Mouse (Mus musculus) monocyte, adult 2 months (primary cell): ENCODE results near the gene Rab3a.

ENCODE experiments used
- DNase-seq, 2 experiments: peaks; one replicate each; pipeline ENCODE4 v3.0.0; 2022; ENCODE audit warnings: low spot score in 2 of 2, low read depth in 1 of 2

Gene Rab3a

GRCm38 (mm10) chr8:70758308-70758615 is 3.8 kb downstream of the Rab3a start:
- no peak for DNase-seq

- no peak for DNase-seq
Measured at GRCm38 (mm10) chr8:70758616-70759561, 4.4 kb downstream of the Rab3a start.

GRCm38 (mm10) chr8:70760350-70760749 is 5.9 kb downstream of the Rab3a start:
- DNase-seq, result no peak

GRCm38 (mm10) chr8:70760775-70761406 is 6.4 kb downstream of the Rab3a start, which contains the start of gene Mpv17l2:
TSS of gene Mpv17l2 (minus strand) at chr8:70760946.
- DNase-seq, result peak; percentile 88 to 95

- no peak for DNase-seq
Measured at GRCm38 (mm10) chr8:70762118-70762517, 7.6 kb downstream of the Rab3a start.

- DNase-seq, result peak in 1 of 2 experiments; percentile 63
Measured at GRCm38 (mm10) chr8:70763354-70763753, 8.9 kb downstream of the Rab3a start.

- DNase-seq, result no peak
Measured at GRCm38 (mm10) chr8:70764026-70764425, 9.5 kb downstream of the Rab3a start.

- DNase-seq, result no peak
Measured at GRCm38 (mm10) chr8:70764676-70765075, 10.2 kb downstream of the Rab3a start.

GRCm38 (mm10) chr8:70765329-70765728 is 10.8 kb downstream of the Rab3a start:
- no peak for DNase-seq

GRCm38 (mm10) chr8:70765838-70766570 is 11.5 kb downstream of the Rab3a start:
- DNase-seq, result peak in 1 of 2 experiments; percentile 51

- peak in 1 of 2 experiments; percentile 67 for DNase-seq
Measured at GRCm38 (mm10) chr8:70766571-70767440, 12.3 kb downstream of the Rab3a start.

GRCm38 (mm10) chr8:70767503-70767902 is 13.0 kb downstream of the Rab3a start:
- no peak for DNase-seq

- DNase-seq, result peak; percentile 68 to 87
Measured at GRCm38 (mm10) chr8:70768231-70768776, 13.8 kb downstream of the Rab3a start.

- DNase-seq, result peak in 1 of 2 experiments; percentile 61
Measured at GRCm38 (mm10) chr8:70768956-70769355, 14.5 kb downstream of the Rab3a start.

- DNase-seq, result peak; percentile 91
Measured at GRCm38 (mm10) chr8:70769359-70769758, 14.9 kb downstream of the Rab3a start.

GRCm38 (mm10) chr8:70769858-70770257 is 15.4 kb downstream of the Rab3a start:
- no peak for DNase-seq

GRCm38 (mm10) chr8:70770748-70771147 is 16.3 kb downstream of the Rab3a start:
- DNase-seq, result no peak

- no peak for DNase-seq
Measured at GRCm38 (mm10) chr8:70771217-70771616, 16.7 kb downstream of the Rab3a start.

GRCm38 (mm10) chr8:70772075-70772474 is 17.6 kb downstream of the Rab3a start:
- DNase-seq, result no peak

GRCm38 (mm10) chr8:70772890-70773289 is 18.4 kb downstream of the Rab3a start:
- DNase-seq, result no peak
